Mouse (Mus musculus): Measurements from ENCODE around the gene Ube2t. TPM values are rescaled to one million over a fixed set of nuclear protein-coding genes. Genes with fewer than 3 reads are reported as not detected.

The Ube2t gene
- total RNA-seq (2021): 1 to 10 TPM; 6.5 to 9.5 TPM
- long read RNA-seq, experiment 1, transcript Ube2t-201 (7 exons, 1,116 nt): major isoform, 11 of 14 reads
- long read RNA-seq, experiment 1, partial matches to known transcripts: 0 of 14 reads
- long read RNA-seq, experiment 1, other reads (novel, unspliced or antisense): 2 of 14 reads
- long read RNA-seq, experiment 2, transcript Ube2t-201 (7 exons, 1,116 nt): major isoform, 13 of 15 reads
- long read RNA-seq, experiment 2, partial matches to known transcripts: 1 of 15 reads
- long read RNA-seq, experiment 2, other reads (novel, unspliced or antisense): 1 of 15 reads

GRCm38 (mm10) chr1:134962053-134962803, at the start of gene Ube2t:
Ube2t (plus strand) TSS chr1:134962565.
- peak; percentile 87 to 92 for DNase-seq
- intact Hi-C loops (cut with DNase I): loop anchor here (10.0 kb wide), 1 partner anchor 217 kb away; no protein-coding TSS in a partner anchor

GRCm38 (mm10) chr1:134913535-134913934, 48.8 kb upstream of the Ube2t start:
- intact Hi-C loops (cut with DNase I): no loop called here
- peak; percentile 60 to 81 for DNase-seq

- DNase-seq: peak in 1 of 2 experiments; percentile 33
- intact Hi-C loops (cut with DNase I): loop anchor here (5.0 kb wide), 1 partner anchor 37 kb away; no protein-coding TSS in a partner anchor
Observed at GRCm38 (mm10) chr1:134915421-134915820, 46.9 kb upstream of the Ube2t start.

- intact Hi-C loops (cut with DNase I): loop anchor here (5.0 kb wide), 1 partner anchor 33 kb away; no protein-coding TSS in a partner anchor
- peak in 1 of 2 experiments; percentile 29 for DNase-seq
Observed at GRCm38 (mm10) chr1:134919010-134919409, 43.4 kb upstream of the Ube2t start.

GRCm38 (mm10) chr1:134932431-134932830, 29.9 kb upstream of the Ube2t start:
- peak in 1 of 2 experiments; percentile 14 for DNase-seq
- intact Hi-C loops (cut with DNase I): no loop called here

GRCm38 (mm10) chr1:134936335-134936734, 26.0 kb upstream of the Ube2t start:
- intact Hi-C loops (cut with DNase I): no loop called here
- no peak for DNase-seq

GRCm38 (mm10) chr1:134938233-134938632, 24.1 kb upstream of the Ube2t start:
- no peak for DNase-seq
- intact Hi-C loops (cut with DNase I): no loop called here

GRCm38 (mm10) chr1:134940863-134941262, 21.5 kb upstream of the Ube2t start:
- intact Hi-C loops (cut with DNase I): no loop called here
- no peak for DNase-seq

GRCm38 (mm10) chr1:134942898-134943297, 19.5 kb upstream of the Ube2t start:
- intact Hi-C loops (cut with DNase I): no loop called here
- DNase-seq: no peak

- intact Hi-C loops (cut with DNase I): no loop called here
- DNase-seq: no peak
Observed at GRCm38 (mm10) chr1:134947590-134947989, 14.8 kb upstream of the Ube2t start.

- intact Hi-C loops (cut with DNase I): loop anchor here (5.0 kb wide), 2 partner anchors 33 to 58 kb away; no protein-coding TSS in a partner anchor
Observed at GRCm38 (mm10) chr1:134949946-134950345, 12.4 kb upstream of the Ube2t start.

GRCm38 (mm10) chr1:134955050-134955636, 7.2 kb upstream of the Ube2t start:
- intact Hi-C loops (cut with DNase I): no loop called here

More at GRCm38 (mm10) chr1:134949946-134950345, 12.4 kb upstream of the Ube2t start:
- DNase-seq: peak in 1 of 2 experiments; percentile 22

GRCm38 (mm10) chr1:134955637-134956176, 6.7 kb upstream of the Ube2t start, which contains the start of gene Ppp1r12b:
Ppp1r12b (minus strand) TSS chr1:134955942.
- intact Hi-C loops (cut with DNase I): no loop called here
- DNase-seq: peak; percentile 93 to 95

More at GRCm38 (mm10) chr1:134955050-134955636, 7.2 kb upstream of the Ube2t start:
- DNase-seq: no peak

- no peak for DNase-seq
- intact Hi-C loops (cut with DNase I): loop anchor here (10.0 kb wide), 1 partner anchor 216 kb away; no protein-coding TSS in a partner anchor
Observed at GRCm38 (mm10) chr1:134960634-134961033, 1.7 kb upstream of the Ube2t start.

GRCm38 (mm10) chr1:134962821-134963220, 456 bp downstream of the Ube2t start:
- intact Hi-C loops (cut with DNase I): loop anchor here (10.0 kb wide), 1 partner anchor 218 kb away; no protein-coding TSS in a partner anchor
- DNase-seq: no peak

GRCm38 (mm10) chr1:134965430-134965829, 3.1 kb downstream of the Ube2t start:
- no peak for DNase-seq
- intact Hi-C loops (cut with DNase I): loop anchor here (10.0 kb wide), 1 partner anchor 221 kb away; no protein-coding TSS in a partner anchor

GRCm38 (mm10) chr1:134972920-134973319, 10.6 kb downstream of the Ube2t start:
- no peak for DNase-seq
- intact Hi-C loops (cut with DNase I): no loop called here

GRCm38 (mm10) chr1:134987173-134987961, 25.0 kb downstream of the Ube2t start:
- DNase-seq: peak; percentile 38 to 45
- intact Hi-C loops (cut with DNase I): no loop called here

GRCm38 (mm10) chr1:134987962-134988341, 25.6 kb downstream of the Ube2t start:
- no peak for DNase-seq
- intact Hi-C loops (cut with DNase I): no loop called here

Measured in gastrocnemius, postnatal 36 days (tissue).